Mouse (Mus musculus) right cerebral cortex, postnatal 14 days (tissue): ENCODE data around the gene BC030499.

Experiments
- DNase-seq: peaks from one replicate; pipeline ENCODE4 v3.0.0; 2022

Gene BC030499

DNA sequence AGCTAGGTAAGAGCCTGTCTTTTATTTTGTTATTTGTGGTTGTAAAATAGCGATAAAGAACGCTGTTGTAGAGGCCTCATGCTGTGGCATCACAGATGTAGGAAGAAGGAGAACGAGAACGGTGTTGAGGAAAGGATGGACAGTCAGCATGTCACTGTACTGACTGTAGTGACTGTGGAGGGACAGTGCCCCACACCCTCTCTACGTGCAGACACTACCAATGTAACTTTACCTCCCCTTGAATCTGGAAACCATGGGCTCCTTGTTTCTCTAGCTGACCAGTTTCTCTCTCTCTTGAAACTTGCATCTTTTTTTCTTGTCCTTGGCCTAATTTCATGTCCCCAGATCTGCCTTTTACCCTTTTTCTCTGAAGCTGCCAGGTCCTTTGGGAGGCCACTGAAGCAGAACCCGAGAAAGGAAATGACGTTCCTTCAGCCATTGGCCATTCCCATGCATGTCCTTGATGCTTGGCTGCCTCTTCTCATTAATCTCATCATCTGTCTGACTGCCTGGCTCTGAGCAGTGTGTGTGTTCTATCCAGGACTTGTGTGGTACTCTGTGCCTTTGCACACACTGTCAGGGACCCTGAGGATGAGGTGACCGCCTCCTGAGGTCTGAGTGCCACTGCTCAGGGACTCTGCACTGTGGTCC is 20.3 kb downstream of the BC030499 start:
- DNase-seq = no peak

DNA sequence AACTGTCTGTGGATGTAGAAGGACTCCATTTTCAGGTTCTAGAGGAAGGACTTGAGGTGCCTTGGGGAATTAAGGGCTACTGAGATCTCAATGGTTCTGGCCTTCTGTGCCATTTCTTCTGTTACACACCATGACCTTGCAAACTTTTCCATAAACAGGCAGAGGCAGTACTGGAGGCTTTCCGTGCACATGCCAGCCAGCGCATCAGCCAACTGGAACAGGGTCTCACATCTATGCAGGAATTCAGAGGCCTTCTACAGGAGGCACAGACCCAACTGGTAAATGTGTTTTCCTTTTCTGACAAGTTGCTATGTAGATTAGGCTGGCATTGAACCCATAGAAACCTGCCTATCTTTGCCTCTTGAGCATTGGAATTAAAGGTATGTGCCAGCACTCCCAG is 23.0 kb downstream of the BC030499 start:
- DNase-seq = no peak

DNA sequence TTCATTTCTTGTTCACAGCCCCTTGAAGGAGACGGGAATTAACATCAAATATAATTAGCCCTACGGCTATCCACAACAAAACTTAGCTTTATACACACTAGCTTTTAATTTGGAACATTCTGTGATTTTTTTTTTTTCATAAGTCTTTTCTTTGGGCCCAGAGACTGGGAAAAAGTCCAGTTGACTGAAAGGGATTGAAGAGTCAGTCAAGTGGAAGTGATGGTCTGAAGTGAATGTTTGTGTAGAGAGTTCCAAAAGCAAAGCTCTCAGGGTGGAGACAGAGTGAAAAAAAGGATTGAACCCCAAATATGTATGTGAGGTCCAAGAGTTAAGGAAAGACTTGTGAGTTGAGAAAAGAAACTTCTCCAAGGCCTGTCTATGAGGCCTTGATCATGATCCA is 27.8 kb downstream of the BC030499 start:
- no peak for DNase-seq

DNA sequence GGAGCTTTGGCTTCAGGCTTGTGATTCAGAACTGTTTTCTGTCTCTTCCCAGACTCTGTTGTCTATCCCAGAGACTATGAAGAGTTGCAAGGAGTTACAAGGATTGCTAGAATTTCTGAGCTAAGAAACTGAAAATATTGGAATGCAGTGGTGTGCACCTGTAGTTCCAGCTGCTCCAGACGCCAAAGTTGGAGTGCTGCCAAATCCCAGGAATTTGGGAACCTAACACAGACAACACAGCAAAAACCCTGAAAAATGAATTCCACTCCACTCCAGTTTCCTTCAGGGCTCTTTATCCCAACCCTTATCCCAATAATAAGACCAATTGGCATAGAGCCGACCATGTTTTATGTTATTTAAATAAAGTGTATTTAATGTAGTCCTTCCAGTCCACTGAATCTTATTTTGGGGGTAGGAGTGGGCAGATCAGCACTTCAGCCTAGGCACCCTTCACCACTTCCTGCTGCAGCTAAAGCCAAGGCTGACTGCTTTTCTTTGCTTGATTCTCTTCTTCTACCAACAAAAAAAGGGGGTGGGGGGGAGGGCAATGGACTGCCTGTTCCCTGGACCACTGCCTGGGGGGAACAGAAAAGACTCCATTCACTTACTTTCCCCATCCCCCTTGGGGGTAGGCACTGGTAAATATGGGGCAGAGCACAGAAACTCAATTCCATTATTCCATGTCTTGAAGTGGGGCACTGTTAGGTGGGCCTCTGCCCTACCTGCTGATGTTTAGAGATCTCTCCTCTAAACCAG is 31.6 kb downstream of the BC030499 start:
- DNase-seq = no peak

DNA sequence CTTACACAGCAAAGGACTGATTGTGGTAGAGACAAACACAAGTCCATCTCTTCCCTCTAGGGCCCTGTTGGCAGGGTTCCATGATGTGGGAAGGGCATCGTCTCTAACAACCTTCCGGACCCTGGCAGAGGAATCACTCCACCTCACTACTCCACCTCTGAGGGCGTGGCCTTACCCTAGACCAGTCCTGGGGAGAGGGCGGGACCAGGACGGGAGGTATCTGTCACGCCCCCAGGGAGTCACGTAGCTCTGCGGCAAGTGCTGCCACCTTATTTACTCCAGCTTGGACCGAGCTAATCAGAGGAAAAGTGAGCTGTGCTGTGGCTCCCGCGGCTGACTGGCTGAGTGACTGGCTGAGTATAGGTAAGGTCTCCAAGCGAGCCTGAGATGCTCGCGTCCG is 32.2 kb downstream of the BC030499 start, which contains the start of gene Aldoc:
Aldoc (plus strand) TSS at position 109 of the 400 bp plus-strand sequence.
- DNase-seq = peak; percentile 58

DNA sequence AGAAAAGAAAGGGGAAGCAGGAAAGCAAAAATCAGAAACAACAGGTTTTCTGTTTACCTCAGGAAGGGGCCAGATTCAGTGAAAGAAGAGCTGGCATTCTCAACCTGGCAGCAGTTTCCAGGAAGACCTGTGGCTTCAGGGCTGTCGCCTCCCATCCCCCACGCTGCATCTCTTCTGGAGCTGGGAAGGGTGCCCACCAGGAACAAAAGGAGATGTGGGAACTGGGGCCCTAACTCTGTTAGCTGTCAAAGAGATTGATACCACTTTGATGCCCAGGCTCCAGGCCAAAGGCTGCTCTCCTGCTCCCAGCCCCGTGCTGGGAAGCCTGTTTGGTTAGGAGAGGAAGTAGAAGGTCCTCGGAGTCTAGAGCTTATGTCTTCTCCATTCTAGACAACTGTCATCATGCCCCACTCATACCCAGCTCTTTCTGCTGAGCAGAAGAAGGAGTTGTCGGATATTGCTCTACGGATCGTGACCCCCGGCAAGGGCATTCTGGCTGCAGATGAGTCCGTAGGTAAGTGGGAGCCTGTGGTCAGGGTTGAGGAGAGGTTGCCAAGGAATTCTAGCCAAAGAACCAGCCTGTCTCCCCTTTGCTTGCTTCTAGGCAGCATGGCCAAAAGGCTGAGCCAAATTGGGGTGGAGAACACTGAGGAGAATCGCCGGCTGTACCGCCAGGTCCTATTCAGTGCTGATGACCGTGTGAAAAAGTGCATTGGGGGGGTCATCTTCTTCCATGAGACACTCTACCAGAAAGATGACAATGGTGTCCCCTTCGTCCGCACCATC is 33.6 kb downstream of the BC030499 start:
- peak; percentile 58 for DNase-seq

DNA sequence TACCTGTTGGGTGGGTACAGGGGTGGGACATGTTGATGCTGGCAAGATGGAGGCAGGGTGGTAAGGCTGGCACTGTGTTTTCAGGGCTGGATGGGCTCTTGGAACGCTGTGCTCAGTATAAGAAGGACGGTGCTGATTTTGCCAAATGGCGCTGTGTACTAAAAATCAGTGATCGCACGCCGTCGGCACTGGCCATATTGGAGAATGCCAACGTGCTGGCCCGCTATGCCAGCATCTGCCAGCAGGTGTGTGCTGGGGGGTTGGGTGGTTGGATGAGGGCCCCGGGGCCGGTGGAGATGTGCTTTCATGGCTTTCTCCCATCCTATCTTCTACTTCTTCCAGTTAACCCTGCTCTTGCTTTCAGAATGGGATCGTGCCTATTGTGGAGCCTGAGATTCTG is 34.3 kb downstream of the BC030499 start:
- DNase-seq = no peak

DNA sequence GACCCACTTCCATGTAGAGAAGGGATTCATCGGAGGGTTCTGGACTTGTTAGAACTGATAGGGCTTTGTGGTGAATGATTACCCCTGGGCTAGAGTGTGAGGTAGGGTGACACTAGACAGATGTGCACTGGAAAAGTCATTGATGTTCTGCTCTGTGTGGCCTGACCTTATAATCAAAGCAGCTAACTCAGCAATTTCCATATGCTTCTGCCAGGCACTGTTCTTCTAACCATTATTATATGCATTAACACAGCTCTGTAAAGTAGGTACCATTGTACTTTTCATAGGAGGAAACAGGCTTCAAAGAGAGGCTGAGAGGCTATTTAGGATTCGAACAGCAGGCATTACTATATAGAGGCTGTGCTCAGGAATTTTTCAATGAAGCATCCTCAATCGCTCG is 36.6 kb downstream of the BC030499 start:
- no peak for DNase-seq

DNA sequence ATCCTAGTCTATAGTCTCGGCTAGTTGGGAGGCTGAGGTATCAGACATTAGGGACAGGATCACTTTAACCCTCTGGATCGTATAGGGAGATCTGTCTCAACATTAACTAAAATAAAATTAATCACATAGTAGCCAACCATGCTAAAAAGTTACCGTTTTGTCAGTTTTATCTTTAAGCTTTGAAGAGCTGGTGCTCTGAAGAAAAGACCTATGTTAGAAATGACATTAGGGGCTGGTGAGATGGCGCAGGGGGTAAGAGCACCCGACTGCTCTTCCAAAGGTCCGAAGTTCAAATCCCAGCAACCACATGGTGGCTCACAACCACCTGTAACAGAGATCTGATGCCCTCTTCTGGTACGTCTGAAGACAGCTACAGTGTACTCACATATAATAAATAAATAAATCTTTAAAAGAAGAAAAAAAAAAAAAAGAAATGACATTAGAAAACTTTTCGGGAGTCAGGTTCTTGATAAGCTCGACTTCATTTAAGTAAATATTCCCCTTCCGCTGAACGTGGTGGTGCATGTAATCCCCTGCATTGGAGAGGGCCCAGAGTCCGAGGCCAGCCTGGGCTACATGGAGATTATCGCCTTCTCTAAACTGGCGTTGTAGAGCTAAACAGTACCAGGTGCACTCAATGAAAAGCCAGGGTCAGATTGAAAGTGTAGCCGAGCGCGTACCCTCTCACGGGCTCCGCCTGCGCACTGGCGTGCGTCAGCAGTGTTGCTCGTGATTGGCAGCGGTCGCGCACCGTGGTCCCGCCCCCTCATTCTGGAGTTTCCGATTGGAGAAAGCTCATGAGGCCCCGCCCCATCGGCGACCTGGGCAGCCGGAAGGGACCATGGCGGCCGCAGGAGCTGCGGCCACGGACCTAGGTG is 37.2 kb downstream of the BC030499 start, which contains the start of gene Pigs:
Pigs (plus strand) TSS at position 782 of the 878 bp plus-strand sequence.
- peak; percentile 95 for DNase-seq

DNA sequence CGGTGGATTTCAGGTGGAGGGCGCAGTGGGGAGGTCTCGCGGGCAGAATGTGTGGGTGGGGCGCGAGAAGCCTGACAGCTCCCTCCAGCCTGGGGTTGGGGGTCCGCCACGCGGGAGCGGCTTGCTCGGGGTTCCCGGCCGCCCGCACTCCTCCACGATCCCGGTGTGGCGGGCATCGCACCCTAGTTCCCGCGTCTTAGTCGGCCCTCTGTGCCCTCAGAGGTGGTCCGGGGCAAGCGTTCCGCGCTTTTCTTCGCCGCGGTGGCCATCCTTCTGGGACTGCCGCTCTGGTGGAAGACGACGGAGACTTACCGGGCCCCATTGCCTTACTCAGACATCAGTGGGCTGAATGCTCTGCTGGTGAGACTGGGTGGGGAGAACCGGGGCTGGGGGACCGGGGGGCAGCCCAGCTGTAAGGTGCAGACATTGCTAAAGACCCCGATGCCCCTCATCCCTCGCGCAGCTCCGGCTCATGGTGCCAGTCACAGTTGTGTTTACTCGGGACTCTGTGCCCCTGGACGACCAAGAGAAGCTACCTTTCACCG is 37.9 kb downstream of the BC030499 start:
- DNase-seq = no peak

DNA sequence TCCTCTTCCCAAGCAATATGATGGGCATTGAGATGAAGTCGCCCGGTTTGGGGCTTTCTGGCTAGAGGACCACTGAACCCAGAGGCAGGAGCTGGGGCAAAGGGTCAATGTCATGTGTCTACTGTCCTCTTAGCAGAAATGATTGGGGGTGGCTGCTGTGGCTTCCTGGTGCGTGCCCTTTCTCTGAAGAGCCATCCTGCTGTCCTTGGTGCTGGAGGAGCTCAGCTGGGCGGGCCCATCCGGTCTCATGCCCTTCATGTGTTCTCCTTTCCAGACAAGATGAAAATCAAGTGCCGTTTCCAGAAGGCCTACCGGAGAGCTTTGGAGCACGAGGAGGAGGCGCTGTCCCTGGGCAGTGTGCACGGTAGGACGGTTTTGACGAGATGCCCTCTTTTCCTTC is 42.0 kb downstream of the BC030499 start:
- DNase-seq = no peak

DNA sequence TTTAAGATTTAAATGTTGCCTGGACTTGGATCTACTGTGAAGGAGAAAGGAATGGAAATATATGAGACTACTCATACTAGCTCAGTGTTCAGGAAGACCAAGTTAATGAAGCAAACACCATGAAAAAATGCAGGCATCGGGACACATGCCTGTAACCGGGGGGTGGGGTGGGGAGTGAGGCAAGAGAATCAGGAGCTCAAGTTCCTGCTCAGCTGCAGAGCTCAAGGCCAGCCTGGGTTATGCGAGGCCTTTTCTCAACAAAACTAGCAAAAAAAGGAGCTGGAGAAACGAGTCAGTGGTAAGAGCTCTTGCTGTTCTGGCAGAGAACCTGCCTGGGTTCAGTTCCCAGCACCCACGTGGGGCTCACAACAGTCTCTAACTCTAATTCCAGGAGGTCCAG is 43.4 kb downstream of the BC030499 start:
- DNase-seq = no peak

DNA sequence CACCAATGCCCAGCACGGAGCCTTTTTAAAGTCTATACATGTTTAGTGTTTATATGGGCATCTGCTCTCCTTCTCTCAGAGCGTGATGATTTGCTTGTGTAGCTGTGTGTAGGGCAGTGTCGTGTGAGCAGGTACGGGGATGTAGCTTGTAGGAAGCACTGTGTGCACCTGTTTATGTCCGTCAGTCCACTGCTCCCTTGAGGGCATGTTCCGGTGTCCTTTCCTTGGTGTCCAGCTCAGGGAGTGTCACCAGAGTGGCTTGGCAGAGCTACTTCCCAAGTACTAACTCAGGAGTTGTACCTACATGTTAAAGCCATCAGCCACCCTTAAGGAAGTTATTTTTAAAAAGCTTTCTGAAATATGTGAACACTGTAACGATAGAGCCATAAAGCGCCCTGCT is 46.4 kb downstream of the BC030499 start:
- no peak for DNase-seq

DNA sequence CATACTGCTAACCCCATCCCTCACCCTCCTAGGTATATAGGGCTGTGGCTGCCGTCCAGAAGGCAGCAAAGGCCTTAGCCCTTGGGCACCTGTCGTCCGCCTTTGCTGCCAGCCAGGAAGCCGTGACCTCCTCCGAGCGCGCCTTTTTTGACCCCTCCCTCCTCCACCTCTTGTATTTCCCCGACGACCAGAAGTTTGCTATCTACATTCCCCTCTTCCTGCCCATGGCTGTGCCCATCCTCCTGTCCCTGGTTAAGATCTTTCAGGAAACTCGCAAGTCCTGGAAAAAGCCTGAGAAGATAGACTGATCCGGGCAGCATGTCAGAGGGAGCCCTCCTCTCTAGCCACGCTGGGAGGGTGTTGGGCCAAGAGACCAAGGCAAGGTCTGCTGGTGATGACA is 51.1 kb downstream of the BC030499 start:
- no peak for DNase-seq

DNA sequence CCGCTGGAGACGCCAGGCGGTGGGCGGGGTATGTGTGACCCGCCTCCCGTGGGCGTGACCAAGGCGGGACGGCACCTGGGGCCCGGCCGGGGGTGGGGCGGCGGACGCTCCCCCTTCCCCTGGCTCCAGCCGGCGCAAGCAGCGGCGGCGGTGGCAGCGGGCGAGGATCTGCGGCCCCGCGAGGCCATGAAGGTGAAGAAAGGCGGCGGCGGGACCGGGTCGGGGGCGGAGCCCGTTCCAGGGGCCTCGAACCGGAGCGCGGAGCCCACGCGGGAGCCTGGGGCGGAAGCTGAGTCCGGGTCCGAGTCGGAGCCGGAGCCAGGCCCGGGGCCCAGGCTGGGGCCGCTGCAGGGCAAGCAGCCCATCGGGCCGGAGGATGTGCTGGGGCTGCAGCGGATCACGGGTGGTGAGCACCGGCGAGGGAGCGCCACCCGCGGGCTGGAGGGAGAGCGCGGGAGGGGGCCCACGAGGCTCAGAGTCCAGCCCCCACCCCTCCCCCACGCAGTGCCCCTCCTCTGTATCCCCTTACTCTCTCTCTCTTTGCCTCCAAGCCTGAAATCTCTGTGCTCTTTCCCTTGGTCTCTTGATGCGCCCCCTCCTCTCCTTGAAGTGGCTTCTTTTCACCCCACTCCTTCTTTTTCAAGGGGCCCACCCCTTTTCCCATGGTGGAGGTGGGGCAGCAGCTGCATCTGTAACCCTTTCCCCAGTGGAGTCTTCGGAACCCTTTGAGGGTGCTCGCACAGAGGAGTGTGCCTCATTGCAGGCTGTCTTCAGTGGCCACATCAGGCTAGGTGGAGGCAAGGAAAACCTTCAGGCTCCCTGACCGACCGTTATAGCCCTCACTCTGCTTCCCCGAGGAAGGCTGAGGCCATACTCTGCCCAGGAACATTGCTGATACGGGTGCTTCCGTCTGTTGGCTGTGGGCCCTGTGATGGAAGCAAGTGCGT is 53.0 kb downstream of the BC030499 start, which contains the start of gene Unc119:
Unc119 (plus strand) TSS at position 102 of the 947 bp plus-strand sequence.
- DNase-seq = peak; percentile 67

DNA sequence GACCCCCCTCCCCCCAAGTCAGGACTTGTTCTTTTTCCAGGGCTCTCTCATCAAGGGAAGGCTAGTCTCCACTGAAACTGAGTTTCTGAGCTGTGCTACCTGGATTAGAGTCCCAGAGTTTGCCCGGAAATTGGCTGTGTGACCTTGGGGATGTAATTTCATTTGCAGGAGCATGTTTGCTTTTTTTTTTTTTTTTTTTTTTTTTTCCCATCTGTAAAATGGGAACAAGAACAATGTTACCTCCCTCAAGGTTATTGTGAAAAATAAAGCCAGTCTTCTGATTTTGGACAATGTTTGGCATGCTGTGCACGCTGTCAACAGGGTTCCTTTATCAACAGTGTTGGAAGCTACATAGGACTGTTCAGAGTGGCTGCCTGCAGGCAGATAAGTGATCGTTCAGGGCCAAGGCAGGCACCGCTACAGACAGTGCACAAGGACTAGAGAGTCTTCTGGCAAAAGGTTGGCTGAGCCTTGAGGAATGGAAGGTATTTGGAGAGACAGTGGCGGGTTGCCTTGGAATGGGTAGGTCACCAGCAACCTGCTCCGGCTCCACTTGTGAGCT is 53.8 kb downstream of the BC030499 start:
- no peak for DNase-seq

DNA sequence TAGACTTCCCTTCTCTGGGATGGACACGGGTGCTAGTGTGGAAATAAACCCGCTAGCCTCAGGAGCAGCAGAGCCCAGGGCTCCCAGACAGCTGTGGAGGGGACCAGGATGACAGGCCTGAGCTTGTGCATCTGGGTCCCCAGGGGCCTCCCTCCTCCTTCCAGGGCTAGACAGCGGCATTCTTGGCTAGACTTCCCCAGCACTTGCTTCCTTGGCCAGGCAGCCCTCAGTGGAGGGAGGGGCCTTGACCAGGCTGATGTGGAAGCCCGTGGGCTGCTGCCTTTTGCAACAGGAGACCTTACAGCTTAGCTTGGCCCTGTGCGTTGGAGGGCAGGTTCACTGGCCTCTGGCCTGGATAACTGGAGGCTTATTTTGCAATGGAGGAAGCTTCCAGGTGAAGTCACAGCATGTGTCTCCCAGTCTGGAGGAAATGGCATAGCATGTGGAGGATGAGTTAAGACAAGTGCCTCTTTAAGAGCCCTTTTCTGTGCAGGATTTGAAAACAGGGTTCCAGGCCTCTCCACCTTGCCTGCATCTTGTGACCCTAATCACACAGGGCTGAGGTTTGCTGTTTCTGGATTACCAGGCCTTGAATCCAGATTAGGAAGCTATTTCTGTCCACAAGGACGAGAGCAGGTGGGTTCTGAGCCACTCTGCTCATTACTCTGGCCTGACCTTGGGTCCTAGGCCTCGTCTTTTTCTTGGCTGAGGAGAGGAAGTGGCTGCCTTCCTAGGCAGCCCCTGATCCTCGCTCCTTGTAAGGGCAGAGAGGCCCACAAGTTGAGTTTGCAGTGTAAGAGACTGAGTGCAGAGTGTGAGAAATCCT is 54.5 kb downstream of the BC030499 start:
- DNase-seq = no peak

DNA sequence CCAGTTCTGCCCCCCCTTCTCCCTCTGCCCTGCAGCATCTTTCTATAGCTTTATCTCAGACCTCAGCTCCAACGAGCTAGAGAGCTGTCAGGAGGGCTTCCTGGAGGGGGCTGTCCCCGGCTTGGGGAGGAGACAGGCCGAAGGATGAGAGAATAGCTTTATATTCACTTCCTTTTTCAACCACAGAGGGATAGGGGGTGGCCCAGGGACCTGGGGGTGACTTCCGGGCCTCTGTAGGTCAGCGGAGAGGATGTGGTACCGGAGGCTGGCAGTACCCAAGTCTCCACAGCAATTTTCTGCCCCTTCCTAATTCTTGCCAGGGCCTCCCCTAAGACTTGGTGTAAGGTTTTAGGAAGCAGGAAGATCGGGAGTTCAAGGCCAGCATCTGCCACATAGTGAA is 55.2 kb downstream of the BC030499 start:
- DNase-seq = no peak
